Mouse (Mus musculus) heart, postnatal 0 days (tissue): ENCODE measurements around the gene Mvb12b. TPM values are rescaled to one million over a fixed set of nuclear protein-coding genes. Genes with fewer than 3 reads are reported as not detected.
A peak's percentile ranks its signal among the peaks of the same experiment; 100 is the strongest.

ENCODE experiments used
- ATAC-seq: fragments of 200-750 bp; cut with Nextera tagmentation; 2 replicates; pipeline ENCODE4 v1.8.0; 2017; ENCODE audit warnings: low read depth, moderate number of reproducible peaks, moderate library complexity; ENCODE audit not compliant: insufficient read depth
- DNase-seq: peaks from one replicate; pipeline ENCODE4 v3.0.0-alpha.2; 2016; ENCODE audit warnings: low spot score
- H3K27ac ChIP-seq: fragments of 300-500 bp; sonication (generic); 2 replicates; pipeline ENCODE4 v1.5.1; 2014; ENCODE audit warnings: low read depth, mild to moderate bottlenecking
- H3K27me3 ChIP-seq: fragments of 300-500 bp; sonication (generic); 2 replicates; pipeline ENCODE4 v1.6.1; 2014; ENCODE audit warnings: low read length, mixed read lengths; ENCODE audit not compliant: control insufficient read depth, insufficient read depth
- H3K36me3 ChIP-seq: fragments of 300-500 bp; sonication (generic); replicated peaks from 2 replicates; pipeline ENCODE4 v1.6.1; 2014; ENCODE audit warnings: low read length, mixed read lengths; ENCODE audit not compliant: control insufficient read depth, insufficient read depth
- H3K4me1 ChIP-seq: fragments of 300-500 bp; sonication (generic); 2 replicates; pipeline ENCODE4 v1.6.1; 2014; ENCODE audit warnings: antibody characterized with exemption; ENCODE audit not compliant: control insufficient read depth, insufficient read depth
- H3K4me2 ChIP-seq: fragments of 300-500 bp; sonication (generic); 2 replicates; pipeline ENCODE4 v1.6.1; 2014; ENCODE audit warnings: low read depth, mild to moderate bottlenecking, low read length, moderate library complexity
- H3K4me3 ChIP-seq: fragments of 300-500 bp; sonication (generic); 2 replicates; pipeline ENCODE4 v1.5.1; 2014; ENCODE audit warnings: low read depth, low read length
- H3K9ac ChIP-seq: fragments of 300-500 bp; sonication (generic); replicated peaks from 2 replicates; pipeline ENCODE4 v1.6.1; 2014; ENCODE audit warnings: low read depth, low read length, mixed read lengths
- H3K9me3 ChIP-seq: fragments of 300-500 bp; sonication (generic); replicated peaks from 2 replicates; pipeline ENCODE4 v1.6.1; 2016; ENCODE audit warnings: low read length; ENCODE audit not compliant: control insufficient read depth
- CTCF ChIP-seq: IDR thresholded peaks from 2 replicates; pipeline ENCODE4 v1.5.1; 2016; ENCODE audit warnings: antibody characterized with exemption, control low read depth, low read depth
- EP300 ChIP-seq: IDR thresholded peaks from 2 replicates; pipeline ENCODE4 v1.6.1; 2016; ENCODE audit warnings: antibody characterized with exemption, low read depth
- WGBS: fragments of 180-500 bp; shearing (Covaris S2); extraction: QIAGEN DNeasy Blood & Tissue Kit; methylation state at CpG from one replicate; pipeline ENCODE4 v1.1.7; 2014; 5-methylcytosine and 5-hydroxymethylcytosine counted together
- polyA plus RNA-seq: library from polyadenylated mRNA; unstranded; fragments of >200 nt; fragmentation: Nextera tagmentation; extraction: Ambion mirVana; gene quantifications from 2 replicates; pipeline ENCODE4 v1.2.1, GENCODE M21; 2015
- total RNA-seq: library from RNA; depleted of rRNA; stranded (reverse); fragments of >200 nt; gene quantifications from 2 replicates; pipeline ENCODE4 v1.2.3, GENCODE M21; 2014; ENCODE audit warnings: low replicate concordance

Gene Mvb12b
- total and polyA plus RNA-seq, 2 experiments from 2014 or later, result 8.7 to 38.7 TPM

- no peak overlapping the region for H3K4me2 ChIP-seq
- no peak overlapping the region for H3K9ac ChIP-seq
- no peaks in the 10 kb centered on the region for H3K27me3 ChIP-seq
- H3K4me1 ChIP-seq, result no peaks in the 10 kb centered on the region
- H3K9me3 ChIP-seq, result no peaks in the 10 kb centered on the region
- no peak for TF ChIP-seq EP300
- no peak for TF ChIP-seq CTCF
- H3K36me3 ChIP-seq, result no peaks in the 10 kb centered on the region
- ATAC-seq (no peak), DNase-seq (no peak)
- 94% methylated on average over 5 of the region's 5 CpGs for WGBS
- peak overlapping the region; percentile 15; the same call in 1 of the 2 replicates for H3K27ac ChIP-seq
- no peak overlapping the region for H3K4me3 ChIP-seq
Observed at GRCm38 (mm10) chr2:33808032-33808431, 79.7 kb downstream of the Mvb12b start.

GRCm38 (mm10) chr2:33805640-33806039 lies 82.1 kb downstream of the Mvb12b start:
- H3K4me1 ChIP-seq, result no peaks in the 10 kb centered on the region
- H3K27ac ChIP-seq, result no peak overlapping the region; the same call in 1 of the 2 replicates
- no peak overlapping the region for H3K4me2 ChIP-seq
- no peaks in the 10 kb centered on the region for H3K9me3 ChIP-seq
- no peaks in the 10 kb centered on the region for H3K27me3 ChIP-seq
- H3K4me3 ChIP-seq, result no peak overlapping the region
- TF ChIP-seq CTCF (no peak), EP300 (no peak)
- DNase-seq (no peak), ATAC-seq (no peak)
- H3K9ac ChIP-seq, result no peak overlapping the region
- 79% methylated on average over 11 of the region's 11 CpGs for WGBS
- 0 out of 2 replicates have a peak, but pooled peaks cover 8% of the 10 kb centered on the region for H3K36me3 ChIP-seq

GRCm38 (mm10) chr2:33803717-33804214 lies 84.0 kb downstream of the Mvb12b start:
- Histone ChIP-seq H3K36me3 (0 out of 2 replicates have a peak, but pooled peaks cover 8% of the 10 kb centered on the region), H3K4me3 (no peak overlapping the region), H3K9ac (no peak overlapping the region), H3K27ac (no peak overlapping the region; the same call in 1 of the 2 replicates), H3K9me3 (no peaks in the 10 kb centered on the region), H3K27me3 (no peaks in the 10 kb centered on the region), H3K4me2 (no peak overlapping the region), H3K4me1 (no peaks in the 10 kb centered on the region)
- 84% methylated on average over 4 of the region's 4 CpGs for WGBS
- no peak for DNase-seq
- ATAC-seq, result no peak
- TF ChIP-seq CTCF (no peak), EP300 (no peak)

- TF ChIP-seq CTCF (no peak), EP300 (no peak)
- 83% methylated on average over 12 of the region's 12 CpGs for WGBS
- Histone ChIP-seq H3K27me3 (no peaks in the 10 kb centered on the region), H3K36me3 (0 out of 2 replicates have a peak, but pooled peaks cover 8% of the 10 kb centered on the region), H3K27ac (no peak overlapping the region; the same call in 1 of the 2 replicates), H3K4me1 (no peaks in the 10 kb centered on the region), H3K9me3 (no peaks in the 10 kb centered on the region), H3K4me3 (no peak overlapping the region), H3K9ac (no peak overlapping the region), H3K4me2 (no peak overlapping the region)
- DNase-seq, result no peak
- ATAC-seq, result no peak
Observed at GRCm38 (mm10) chr2:33803083-33803615, 84.6 kb downstream of the Mvb12b start.

- WGBS, result 64% methylated on average over 13 of the region's 13 CpGs
- Histone ChIP-seq H3K9ac (no peak overlapping the region), H3K9me3 (no peaks in the 10 kb centered on the region), H3K27ac (no peak overlapping the region), H3K4me3 (no peak overlapping the region), H3K36me3 (0 out of 2 replicates have a peak, but pooled peaks cover 8% of the 10 kb centered on the region), H3K4me2 (no peak overlapping the region), H3K4me1 (no peaks in the 10 kb centered on the region), H3K27me3 (no peaks in the 10 kb centered on the region)
- DNase-seq (no peak), ATAC-seq (no peak)
- TF ChIP-seq EP300 (no peak), CTCF (no peak)
Observed at GRCm38 (mm10) chr2:33801760-33802159, 86.0 kb downstream of the Mvb12b start.

GRCm38 (mm10) chr2:33801336-33801735 lies 86.4 kb downstream of the Mvb12b start:
- Histone ChIP-seq H3K9ac (no peak overlapping the region), H3K36me3 (0 out of 2 replicates have a peak, but pooled peaks cover 8% of the 10 kb centered on the region), H3K4me1 (no peaks in the 10 kb centered on the region), H3K27ac (no peak overlapping the region), H3K9me3 (no peaks in the 10 kb centered on the region), H3K4me2 (no peak overlapping the region), H3K4me3 (no peak overlapping the region), H3K27me3 (no peaks in the 10 kb centered on the region)
- WGBS, result 68% methylated on average over 8 of the region's 8 CpGs
- no peak for ATAC-seq
- no peak for TF ChIP-seq CTCF
- no peak for TF ChIP-seq EP300
- no peak for DNase-seq
